Mouse (Mus musculus) induced T-regulatory cell, adult 2 months (primary cell): ENCODE results near the gene 1110004F10Rik.

ENCODE experiments used
- DNase-seq: peaks from one replicate; pipeline ENCODE4 v3.0.0-alpha.2; 2012; ENCODE audit warnings: low read depth

1110004F10Rik gene

DNA sequence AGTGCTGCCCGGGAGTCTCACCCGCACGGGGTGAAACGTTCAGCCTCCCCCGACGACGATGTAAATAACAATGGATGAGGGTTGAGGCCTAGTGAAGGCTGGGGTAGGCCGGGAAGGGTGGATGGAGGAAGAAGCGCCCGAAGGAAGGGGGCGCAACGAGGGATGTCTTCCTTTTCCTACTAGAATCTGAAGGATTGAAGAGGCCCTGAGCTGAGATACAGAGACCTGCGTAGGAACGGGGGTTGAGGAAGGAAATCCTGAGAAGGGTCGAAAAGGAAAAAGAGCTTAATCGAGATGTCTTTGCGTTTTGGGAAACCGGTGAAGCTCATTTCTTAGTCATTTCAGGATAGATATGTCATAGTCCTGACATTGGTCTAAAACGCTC is 54.3 kb downstream of the 1110004F10Rik start:
- DNase-seq, result no peak

DNA sequence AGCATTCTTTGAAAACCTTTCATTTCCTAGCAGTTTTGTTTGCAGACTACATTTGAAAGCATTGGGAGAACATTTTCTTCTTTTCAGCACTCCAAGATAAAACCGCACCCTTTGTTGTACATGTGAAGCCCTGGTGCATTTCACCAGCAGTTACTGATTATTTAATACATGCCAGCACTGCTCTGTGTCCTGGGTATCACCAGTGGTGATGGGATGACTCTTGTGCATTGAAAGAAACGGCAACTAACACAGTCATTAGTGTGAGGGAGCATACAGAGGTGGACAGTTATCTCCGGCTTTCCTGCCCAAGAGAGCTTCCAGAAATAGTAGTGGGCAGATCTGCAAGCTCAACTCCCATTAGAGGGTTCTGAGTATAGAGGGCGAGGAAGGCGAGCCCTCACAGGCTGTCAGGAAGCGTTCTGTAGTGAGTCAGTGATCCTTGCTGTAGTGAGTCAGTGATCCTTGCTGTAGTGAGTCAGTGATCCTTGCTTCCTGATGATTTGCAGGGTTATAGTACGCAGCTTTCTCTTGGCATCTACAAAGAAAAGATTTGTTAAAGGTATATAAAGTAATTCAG is 60.8 kb downstream of the 1110004F10Rik start:
- no peak for DNase-seq

DNA sequence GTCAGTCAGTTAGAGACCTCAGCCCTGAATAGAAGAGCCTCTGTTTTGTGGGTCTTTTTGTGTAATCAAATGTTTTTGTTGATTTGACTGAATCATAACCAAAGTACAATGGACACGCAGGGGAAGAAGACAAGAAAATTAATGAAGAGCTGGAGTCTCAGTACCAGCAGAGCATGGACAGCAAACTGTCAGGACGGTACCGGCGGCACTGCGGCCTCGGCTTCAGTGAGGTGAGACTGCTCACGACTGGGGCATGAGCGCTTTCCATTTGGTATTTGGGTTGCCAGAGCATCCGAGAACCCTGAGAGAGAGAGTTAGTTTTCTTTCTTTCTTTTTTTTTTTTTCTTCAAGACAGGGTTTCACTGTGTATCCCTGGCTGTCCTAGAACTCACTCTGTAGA is 63.9 kb downstream of the 1110004F10Rik start:
- DNase-seq, result no peak

DNA sequence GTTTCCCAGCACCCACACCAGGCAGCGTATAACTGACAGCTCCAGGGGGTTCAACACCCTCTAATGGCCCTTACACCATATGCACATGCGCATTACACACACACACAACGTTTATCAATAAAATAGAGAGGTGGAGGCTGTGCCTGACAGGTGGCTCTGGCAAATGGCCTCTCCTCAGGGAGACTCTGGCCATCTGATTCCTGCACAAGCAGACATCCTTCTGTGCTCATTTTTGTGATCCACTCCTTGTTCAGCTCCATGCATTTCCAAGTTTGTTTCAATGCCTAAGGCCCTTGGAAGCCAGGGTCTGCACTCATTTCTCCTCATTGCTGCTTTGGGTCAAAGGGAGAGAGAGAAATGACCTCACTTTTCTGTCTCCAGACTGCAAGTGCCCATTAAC is 71.5 kb downstream of the 1110004F10Rik start:
- DNase-seq, result no peak

DNA sequence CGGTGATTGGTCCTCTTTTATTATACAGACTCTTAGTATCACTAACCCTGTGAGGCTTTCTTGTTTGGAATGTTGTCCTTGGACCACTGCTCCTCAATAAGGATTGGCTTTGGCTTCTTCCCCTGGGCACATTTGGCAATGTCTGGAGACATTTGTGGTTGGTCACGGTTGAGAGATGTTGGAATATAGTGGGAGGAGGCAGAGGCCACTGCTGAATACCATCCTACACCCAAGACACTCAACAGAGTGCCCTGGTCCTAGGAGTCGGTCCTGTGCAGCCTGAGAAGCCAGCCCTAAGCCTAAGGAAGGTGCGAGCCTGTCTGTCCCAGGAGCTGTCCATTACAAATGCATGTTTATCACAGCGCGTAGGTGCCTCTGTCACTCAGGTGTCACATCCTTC is 72.3 kb downstream of the 1110004F10Rik start:
- no peak for DNase-seq

DNA sequence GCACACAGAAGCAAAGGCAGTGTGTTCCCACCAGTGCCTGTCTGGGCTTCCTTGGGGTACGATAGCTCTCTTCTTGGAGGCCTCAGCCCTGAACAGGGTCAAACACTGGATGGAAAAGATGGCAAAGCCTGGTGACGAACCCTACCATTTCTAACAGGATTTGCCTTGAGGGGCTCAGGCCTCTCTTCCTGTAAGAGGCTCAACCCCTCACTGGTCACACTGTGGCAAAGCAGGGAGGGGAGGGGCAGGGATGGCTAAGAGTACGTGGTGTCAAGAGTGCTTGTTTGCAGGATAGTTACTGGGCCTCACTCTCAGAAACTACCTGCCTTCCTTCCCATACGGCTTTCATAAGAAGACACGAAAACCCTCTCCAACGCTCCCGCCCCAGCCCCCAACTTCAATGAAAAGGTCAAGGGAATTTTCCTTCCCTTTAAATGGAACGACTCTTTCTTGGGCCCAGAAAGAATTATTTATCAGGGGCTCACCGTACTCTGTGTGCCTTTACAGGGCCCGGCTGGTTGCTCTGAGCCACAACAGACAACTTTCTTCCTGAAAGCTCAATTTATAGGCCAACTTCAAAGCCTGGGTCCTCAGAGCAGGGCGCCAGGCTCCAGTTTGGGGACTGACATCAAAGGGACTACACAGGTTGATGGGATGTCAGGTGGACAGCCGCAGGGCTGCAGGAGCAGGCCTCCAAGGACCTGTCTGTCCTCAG is 76.2 kb downstream of the 1110004F10Rik start:
- no peak for DNase-seq

DNA sequence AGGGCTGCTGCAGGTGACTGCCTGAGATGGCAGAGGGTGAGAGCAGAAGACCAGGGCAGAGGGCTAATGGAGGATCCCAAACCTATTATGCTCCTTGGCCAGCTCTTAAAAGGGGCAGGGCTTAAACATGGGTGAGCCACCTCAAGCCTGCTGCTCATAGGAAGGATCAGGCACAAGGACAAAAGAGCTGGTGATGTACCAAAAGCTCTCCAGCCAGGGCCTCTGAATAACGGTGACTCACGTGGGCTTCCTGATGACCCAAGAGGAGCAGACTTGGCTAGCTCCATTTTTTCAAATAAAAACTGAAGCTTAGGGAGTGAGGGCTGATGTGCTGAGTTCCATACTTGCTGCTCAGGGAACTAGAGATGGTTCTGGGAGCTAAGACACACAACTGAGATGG is 76.8 kb downstream of the 1110004F10Rik start:
- DNase-seq, result no peak

DNA sequence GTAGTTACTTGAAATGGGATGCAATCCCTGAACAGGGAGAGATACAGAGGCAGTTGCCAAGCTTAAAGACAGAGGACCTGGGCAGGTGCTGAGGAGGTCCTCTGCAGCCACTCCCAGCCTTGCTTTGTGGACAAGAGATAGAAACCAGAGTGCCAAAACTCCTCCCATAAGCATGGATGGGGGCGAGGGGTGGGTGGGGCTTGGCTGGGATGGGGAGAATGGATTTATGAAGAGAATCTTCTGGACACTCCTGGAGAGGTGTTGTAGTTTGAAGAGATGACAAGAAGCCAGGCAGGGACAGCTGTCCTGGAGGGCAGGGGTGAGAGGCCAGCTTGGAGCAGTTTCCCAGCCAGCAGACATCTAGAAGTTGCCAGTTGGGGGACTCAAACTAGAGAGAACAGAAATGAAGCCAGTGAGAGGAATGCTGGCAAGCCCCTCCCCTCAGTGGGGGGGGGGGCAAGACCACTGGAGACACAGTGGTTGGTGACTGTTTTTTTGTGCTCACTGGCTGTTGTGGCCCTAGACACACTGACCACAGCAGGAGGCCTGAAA is 80.2 kb downstream of the 1110004F10Rik start:
- DNase-seq, result no peak

DNA sequence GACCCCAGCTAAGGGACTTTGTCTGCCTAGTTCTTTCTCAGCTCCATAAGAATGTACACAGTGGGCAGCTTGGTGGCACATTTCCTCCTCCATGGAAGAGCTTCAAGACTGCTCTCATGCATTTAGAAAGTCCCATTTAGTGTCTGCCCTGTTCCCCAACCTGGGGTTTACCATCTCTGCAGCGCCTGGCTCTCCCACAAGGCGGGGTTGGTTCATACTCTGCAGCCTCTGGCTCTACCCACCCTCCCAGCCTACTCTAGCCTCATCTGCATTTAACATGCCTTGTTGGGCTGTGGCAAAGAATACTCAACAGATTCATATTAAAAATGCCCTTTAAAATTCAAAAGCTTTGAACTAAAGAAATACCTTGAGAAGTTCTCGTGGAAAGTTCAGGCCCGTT is 81.5 kb downstream of the 1110004F10Rik start:
- no peak for DNase-seq

DNA sequence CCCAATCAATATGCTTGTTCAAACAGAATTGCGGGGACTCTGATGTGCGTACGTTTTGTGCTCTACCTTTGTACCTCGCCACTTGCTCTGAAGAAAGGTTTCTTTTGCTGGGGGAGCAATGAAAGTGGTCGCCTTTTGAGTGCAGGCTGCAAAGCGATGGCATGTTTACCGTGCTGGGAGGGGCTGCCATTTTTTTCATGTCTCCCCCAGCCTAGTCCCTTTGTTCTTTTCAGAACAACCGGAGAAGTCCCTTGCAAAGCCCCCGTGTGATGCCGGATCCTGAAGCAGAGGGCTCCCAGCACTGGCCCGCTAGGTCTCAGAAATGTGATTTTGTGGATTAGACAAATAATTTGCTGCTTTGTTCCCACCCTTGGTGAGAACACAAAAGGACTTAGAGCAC is 82.0 kb downstream of the 1110004F10Rik start:
- DNase-seq, result no peak

DNA sequence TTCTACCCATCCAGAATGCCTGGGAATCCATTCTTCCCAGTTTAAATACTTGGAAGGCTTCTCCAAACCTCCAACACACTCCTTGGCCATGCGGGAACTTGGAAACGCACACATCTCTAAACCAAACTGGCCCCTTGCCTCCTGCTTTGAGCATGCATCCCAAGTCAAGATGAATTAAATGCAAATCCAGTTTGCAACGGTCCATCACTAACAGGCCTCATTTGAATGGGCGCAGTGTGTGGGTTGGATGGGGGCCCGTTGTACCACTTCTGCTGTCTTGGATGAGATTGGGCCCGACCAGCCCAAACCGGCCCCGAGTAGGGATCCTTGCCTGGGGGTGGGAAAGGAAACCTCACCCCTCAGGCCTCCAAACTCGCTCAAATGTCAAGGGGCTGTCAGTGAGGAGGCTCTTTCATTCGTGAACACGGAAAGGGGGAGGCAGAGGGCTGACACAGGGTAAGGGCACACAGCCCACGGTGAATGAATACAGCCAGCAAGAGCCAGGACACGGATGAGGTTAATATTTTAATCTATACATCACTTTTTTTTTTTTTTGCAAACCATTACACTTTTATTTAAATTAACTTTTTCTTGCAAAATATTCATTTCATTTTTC is 83.9 kb downstream of the 1110004F10Rik start:
- DNase-seq, result no peak

DNA sequence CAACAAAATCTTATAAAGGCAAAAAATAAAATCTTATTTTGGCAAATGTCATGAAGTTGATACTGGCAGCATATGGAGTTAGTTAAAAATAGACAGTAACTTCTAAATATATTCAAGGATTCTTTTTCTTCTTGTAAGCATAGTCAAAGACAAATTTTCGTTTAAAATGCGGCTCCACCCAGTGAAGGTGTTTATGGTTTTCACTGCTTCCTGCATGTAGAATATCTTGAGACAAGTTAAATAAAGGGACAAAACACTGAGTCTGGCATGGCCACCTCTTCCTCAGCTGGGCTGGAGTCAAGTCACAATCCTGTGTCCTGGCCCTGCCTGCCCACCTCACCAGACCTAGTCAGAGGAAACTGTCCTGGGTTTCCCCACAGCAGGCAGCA is 84.4 kb downstream of the 1110004F10Rik start:
- no peak for DNase-seq

DNA sequence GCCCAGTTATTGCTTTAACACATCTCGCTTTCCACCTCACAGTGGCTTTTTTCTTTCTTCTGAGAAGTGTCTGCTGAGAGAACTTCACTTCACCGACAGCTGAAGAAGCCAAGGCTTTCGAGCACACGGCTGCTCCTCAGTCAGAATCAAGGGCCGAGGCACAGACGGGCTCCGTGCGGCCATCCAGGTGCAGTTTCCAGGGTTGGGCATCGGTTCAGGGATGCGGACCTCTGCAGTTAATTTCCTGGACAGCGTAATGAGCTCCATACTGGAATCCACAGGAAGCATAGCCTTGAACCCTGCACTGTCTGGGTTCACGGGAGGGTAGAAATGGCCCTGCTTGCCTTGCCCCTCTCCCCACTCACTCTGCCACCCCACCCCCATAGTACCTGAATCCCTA is 84.9 kb downstream of the 1110004F10Rik start:
- DNase-seq, result no peak

DNA sequence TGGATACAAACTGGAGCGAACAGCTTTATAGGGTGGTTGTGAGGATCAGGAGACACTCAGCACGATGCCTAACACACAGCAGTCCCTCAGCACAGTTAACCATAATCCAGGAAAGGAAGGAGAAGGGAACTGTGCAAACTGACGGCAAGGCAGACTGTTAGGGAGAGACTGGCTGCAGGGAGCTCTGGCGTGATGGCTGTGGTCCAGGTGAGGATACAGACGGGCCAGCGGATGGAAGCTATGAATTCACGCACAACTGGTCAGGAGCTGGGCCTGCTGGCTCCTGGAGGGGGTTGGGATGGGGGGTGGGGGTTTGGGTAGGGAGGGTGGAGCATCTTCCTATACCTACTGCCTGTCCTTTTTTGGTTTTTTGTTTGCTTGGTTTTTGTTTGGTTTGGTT is 86.5 kb downstream of the 1110004F10Rik start:
- DNase-seq, result no peak

DNA sequence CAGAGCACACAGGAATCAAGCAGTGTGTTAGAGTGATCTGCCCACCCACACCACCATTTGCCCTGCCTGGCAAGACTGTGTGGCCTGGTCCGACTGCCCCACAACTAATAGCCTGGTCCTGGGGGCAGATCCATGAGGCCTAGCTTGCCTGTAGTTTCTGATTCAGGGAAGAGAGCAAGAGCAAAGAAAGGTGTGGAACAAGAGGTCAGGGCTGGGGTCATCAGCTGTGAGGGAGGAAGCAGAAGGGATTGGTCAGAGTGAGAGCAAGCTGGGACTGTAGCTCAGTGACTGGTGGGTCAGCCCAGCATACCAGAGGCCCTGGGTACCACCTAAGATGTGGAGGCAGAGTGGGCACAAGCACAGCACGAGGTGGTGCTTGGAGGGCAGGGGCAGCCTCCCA is 87.9 kb downstream of the 1110004F10Rik start:
- no peak for DNase-seq

DNA sequence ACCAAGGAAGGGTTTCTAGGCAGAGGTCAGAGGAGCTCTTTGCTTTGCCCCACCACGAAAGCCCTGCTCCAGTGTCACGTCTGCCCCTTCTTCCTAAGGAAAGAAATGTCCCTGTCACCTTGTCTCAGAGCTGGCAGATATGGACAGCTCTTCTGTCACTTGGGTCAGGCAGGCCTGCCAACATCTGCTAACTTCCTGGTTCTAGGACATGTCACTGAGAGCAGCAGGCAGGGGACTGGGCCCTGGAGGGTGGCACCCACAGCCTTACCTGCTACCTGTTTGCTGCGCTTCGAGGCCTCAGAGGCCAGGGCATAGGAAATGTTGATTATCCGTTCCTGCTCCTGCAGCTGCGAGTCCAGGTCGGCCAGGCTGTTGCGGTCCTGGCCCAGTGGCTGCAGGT is 89.1 kb downstream of the 1110004F10Rik start:
- no peak for DNase-seq

DNA sequence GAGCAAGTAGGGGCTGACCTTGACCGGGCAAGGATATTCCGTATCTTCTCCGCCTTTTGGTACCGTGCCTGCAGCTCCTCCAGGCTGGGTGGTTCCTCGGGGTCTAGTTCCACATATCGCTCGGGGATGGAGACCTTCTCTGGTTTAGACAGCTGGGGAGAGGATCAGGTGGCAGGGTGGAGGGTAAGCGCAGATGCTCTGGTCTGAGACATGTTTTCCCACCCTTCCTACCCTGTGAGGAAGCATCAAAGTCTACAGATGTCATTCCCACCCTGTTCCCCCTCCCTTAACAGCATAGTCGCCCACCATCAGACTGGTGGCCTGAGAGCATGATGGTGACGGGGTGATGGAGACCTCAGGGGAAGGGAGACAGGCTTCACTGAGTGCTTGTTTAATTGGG is 90.2 kb downstream of the 1110004F10Rik start:
- no peak for DNase-seq

DNA sequence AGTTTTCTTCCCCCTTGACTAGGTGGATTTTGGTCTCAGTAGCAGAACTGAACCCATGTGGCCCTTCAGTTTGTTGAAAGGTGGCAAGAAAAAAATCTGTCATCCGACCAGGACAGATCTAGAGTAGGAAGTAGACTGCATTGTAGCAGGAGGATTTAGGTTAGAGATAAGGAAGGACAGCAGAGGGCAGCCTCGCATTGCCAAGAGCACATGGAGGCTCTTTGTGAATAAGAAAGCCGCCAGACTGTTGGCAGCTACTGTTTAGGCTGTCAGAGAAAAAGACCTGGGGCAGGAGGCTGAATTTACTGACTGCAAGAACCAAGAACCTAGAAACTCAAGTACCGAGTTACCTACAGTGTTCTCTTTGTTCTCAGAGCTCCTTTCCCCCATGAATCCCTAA is 92.2 kb downstream of the 1110004F10Rik start:
- DNase-seq, result peak; percentile 3

DNA sequence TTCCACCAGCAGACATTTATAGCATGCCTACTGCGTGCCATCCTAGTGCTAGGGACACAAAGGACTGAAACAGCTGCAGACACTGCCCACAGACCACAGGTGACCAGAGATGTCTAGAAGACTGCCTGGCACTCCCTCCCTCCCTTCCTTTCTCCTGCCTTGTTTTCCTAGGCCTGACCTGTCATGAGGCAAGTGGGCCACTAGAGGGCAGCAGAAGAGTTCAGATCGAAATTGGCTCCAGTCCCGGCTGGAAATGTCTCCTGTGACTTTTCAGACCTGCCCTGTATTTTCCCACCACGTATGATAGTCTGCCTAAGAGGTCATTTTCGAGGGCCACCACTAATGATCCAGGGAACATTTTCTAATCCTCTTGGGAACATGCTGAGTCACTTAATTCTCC is 92.9 kb downstream of the 1110004F10Rik start:
- peak; percentile 75 for DNase-seq

DNA sequence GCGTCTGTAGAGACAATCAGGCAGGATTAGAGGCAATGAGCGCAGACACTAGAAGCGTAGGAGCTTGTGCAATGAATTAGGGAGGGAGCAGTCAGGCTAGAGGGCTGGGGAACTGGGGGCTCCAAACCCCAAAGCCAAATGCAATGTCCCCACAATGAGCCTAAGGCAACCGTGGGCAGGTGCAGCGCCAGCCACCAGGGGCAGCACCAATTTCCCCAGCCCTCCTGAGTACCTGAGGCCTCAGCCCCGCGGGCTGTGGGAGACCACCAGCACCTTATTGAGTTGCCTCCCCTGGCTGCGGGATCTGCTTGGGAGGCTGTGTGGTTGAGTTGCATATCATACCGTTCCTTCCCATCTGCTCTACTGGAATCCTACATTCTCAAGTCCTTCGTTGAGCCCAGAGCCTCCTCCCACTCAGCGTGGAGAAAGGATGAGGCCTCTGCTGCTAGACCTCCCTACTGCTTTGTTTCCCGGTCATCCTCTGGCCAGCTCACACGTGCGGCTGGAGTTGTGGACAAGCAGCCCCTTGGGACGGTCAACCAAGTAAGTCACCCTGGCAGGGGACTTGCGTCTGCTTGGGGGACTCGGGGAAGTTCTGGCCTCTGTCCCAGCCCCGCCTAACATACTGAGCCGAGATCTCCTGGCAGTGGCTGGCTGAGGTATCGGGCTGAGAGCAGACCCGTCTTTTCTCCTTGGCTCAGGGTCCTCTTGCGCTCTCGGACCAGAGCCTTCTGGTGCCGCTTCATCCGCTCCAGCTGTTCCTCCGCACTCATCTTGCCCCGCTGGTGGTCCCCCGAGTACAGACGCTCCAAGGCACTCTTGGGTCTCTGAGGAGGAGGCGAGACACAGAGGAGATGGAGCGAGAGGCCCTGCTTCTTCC is 95.5 kb downstream of the 1110004F10Rik start:
- DNase-seq, result no peak

DNA sequence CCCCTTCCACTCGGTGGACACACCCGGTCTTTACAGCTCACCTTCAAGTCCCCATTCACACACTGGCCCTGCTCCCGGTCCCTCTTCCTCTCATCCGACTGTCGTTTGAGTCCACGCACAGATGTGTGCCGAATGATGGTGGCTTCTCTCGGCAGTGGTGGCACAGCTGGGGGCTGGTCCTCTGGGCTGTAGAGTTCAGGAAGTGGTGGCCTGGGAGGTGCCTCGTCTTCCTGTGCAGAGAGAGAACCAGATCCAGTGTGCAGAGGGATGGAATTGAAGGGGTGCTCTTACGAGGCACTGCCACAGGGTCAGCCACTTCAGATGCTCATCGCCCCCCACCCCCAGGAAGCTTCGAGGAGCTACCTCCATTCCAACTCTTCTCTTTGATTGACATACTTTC is 98.0 kb downstream of the 1110004F10Rik start:
- DNase-seq, result no peak

DNA sequence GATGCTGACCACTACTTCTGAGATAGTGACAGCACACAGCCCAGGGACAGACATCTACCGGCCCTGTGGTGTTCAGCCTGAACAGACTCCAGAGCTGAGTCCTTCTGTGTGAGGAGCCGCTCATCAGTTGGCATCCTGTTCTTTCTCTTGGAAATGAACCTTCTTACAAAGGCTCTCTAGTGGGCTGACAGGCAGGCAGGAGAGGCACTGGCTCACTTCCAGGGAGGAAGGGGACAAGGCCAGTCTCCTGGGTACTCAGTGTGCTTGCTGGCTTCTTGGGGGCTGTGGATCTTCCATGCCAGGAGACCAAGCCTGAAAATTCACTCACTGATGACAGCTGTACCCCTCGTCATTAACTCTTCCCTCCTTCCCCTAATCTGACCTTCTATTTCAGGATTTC is 98.5 kb downstream of the 1110004F10Rik start:
- DNase-seq, result no peak
